Mouse (Mus musculus): ENCODE results near the gene Smim5. TPM values are rescaled to one million over a fixed set of nuclear protein-coding genes. Genes with fewer than 3 reads are reported as not detected.
A peak's percentile ranks its signal among the peaks of the same experiment; 100 is the strongest.

Gene Smim5
- polyA plus RNA-seq, 1 experiment: 2.1 TPM

DNA sequence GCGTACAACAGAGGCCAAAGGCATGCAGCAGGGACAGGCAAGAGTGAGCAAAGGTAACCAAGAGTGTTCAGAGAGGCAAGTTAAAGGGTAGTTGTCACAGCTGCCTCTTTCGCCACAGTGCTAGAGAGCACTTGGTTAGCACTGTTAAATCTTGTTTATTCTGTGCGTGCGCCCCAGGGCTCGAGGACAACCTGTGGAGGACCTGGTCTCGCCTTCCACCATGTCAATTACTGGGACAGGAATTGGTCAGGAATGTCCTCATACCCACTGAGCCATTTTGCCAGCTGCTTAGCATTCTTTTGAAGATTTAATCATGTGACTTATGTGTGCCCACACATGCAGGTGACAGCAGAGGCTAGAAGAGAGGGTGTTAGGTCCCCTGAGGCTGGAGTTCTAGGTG is 10.6 kb upstream of the Smim5 start:
- Histone ChIP-seq H3K9me3 (ENCODE audit: control insufficient read depth, low read length) (no peaks in the 10 kb centered on the region), H3K27me3 (ENCODE audit: control insufficient read depth) (peaks cover 2% of the 10 kb centered on the region; the same call in 1 of the 2 replicates)

DNA sequence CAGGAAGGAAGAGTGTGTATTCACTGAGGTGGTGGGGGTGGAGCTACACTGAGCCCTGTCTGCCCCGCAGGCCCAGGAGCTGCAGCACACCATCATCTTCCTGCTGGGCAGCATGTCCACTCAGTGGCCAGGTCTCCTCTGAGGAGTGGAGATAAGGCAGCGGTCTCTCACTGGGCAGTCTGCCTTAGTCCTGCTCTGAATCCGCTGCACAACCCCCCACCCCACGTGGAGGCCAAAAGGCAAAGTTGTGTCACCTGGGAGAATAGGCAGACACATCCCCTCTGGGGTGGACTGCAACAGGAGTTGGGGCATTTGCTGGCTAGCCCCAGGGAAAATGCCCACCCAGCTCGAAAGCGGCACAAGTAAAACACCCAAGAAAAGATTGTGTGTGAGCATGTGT is 7.6 kb upstream of the Smim5 start:
- peaks cover 4% of the 10 kb centered on the region for H3K4me1 ChIP-seq (ENCODE audit: control insufficient read depth)
- H3K36me3 ChIP-seq (ENCODE audit: control insufficient read depth): peaks cover 53% of the 10 kb centered on the region

More for the DNA sequence above, 10.6 kb upstream of the Smim5 start:
- H3K4me3 ChIP-seq (replicated peaks): no peak overlapping the region
- H3K36me3 ChIP-seq (ENCODE audit: control insufficient read depth): peaks cover 22% of the 10 kb centered on the region
- TF ChIP-seq GATA1 (IDR thresholded peaks at IDR 0.05; ENCODE audit: low read length): no peak
- peaks cover 4% of the 10 kb centered on the region for H3K4me1 ChIP-seq (ENCODE audit: control insufficient read depth)

DNA sequence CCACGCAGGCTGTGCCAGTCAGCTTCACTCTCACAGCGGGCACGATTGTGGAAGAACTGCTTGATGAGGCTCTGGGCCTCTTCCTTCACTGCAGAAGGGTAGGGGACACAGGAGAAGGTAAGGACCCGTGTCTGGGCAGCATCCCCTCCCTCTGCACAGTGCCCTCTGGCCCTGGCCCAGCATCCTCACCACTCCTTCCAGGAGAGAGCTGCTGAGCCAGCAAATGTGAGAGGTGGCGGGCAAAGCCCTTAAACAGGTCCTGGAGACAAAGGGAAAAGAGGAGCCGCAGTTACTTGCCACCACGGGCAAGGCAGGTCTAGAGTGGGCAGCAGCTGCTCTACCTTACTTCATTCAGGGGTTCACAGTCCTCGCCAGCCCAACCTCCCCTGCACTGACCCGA is 6.7 kb upstream of the Smim5 start:
- peaks cover 4% of the 10 kb centered on the region for H3K4me1 ChIP-seq (ENCODE audit: control insufficient read depth)
- TF ChIP-seq TAL1 (IDR thresholded peaks at IDR 0.05; ENCODE audit: low read length) (no peak), GATA1 (IDR thresholded peaks at IDR 0.05; ENCODE audit: low read length) (no peak)
- no peaks in the 10 kb centered on the region for H3K9me3 ChIP-seq (ENCODE audit: control insufficient read depth, low read length)
- no peak overlapping the region for H3K4me3 ChIP-seq (replicated peaks)
- peaks cover 59% of the 10 kb centered on the region for H3K36me3 ChIP-seq (ENCODE audit: control insufficient read depth)
- H3K27me3 ChIP-seq (ENCODE audit: control insufficient read depth): peaks cover 2% of the 10 kb centered on the region; the same call in 1 of the 2 replicates

More for the DNA sequence above, 7.6 kb upstream of the Smim5 start:
- Histone ChIP-seq H3K27me3 (ENCODE audit: control insufficient read depth) (peaks cover 2% of the 10 kb centered on the region; the same call in 1 of the 2 replicates), H3K9me3 (ENCODE audit: control insufficient read depth, low read length) (no peaks in the 10 kb centered on the region), H3K4me3 (replicated peaks) (no peak overlapping the region)
- TF ChIP-seq TAL1 (IDR thresholded peaks at IDR 0.05; ENCODE audit: low read length) (no peak), GATA1 (IDR thresholded peaks at IDR 0.05; ENCODE audit: low read length) (no peak)

DNA sequence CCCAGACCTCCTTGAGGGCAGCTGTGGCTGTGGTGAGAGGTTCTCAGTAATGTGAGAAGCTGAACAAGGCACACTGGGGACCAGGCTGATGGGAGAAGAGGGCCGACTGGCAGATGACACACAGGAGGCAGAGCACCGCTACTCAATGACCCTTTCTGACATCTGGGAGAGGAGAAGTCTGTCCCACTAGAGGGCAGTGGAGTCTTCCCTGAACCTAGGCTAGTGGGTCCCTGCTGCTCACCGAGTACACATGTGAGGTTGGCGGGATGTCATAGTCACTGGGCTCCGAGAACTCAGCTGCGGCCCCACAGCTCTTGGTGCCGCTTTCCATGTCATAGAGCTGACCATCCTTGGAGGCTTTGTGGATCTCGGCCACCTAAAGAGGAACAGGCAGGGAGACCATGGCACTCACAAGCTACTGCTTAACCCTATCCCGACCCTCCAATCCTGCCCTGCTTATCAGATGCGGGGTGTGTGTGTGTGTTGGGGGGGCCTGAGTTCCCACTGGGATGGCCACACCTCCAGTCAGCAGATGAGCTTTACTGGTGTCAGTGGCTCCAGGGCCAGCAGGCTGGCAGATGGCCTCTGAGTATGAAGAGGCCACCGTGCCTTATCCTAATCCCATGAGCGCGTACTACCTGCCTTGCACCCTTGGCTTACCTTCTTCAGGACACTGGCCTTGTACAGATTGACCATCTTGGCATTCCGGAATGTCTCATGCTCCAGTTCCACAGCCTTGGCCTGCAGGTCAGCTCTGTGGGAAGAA is 4.8 kb upstream of the Smim5 start:
- H3K4me3 ChIP-seq (replicated peaks): no peak overlapping the region
- no peaks in the 10 kb centered on the region for H3K9me3 ChIP-seq (ENCODE audit: control insufficient read depth, low read length)
- peaks cover 21% of the 10 kb centered on the region for H3K4me1 ChIP-seq (ENCODE audit: control insufficient read depth)
- H3K36me3 ChIP-seq (ENCODE audit: control insufficient read depth): peaks cover 59% of the 10 kb centered on the region
- H3K27me3 ChIP-seq (ENCODE audit: control insufficient read depth): no peaks in the 10 kb centered on the region
- TF ChIP-seq TAL1 (IDR thresholded peaks at IDR 0.05; ENCODE audit: low read length) (no peak), GATA1 (IDR thresholded peaks at IDR 0.05; ENCODE audit: low read length) (no peak)

DNA sequence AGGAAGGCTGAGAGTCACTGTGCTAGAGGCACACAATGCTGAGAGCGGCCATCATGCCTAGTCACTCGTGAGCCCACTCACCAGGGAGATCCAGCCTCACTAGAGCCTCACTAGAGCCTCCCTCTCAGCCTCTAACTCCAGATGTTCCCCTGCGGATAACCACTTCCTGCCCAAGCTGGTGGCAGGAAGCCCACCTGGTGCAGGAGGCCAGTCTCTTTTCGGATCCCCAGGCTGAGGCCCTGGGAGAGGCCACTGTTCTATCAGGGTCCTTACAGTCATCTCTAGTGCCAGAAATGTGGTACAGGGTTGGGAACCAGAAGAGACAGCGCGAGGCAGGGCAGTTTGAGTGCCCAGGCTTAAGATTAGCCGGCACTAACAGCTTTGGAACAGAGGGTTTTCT is 1.3 kb upstream of the Smim5 start:
- no peak for TF ChIP-seq TAL1 (IDR thresholded peaks at IDR 0.05; ENCODE audit: low read length)
- TF ChIP-seq GATA1 (IDR thresholded peaks at IDR 0.05; ENCODE audit: low read length): no peak

DNA sequence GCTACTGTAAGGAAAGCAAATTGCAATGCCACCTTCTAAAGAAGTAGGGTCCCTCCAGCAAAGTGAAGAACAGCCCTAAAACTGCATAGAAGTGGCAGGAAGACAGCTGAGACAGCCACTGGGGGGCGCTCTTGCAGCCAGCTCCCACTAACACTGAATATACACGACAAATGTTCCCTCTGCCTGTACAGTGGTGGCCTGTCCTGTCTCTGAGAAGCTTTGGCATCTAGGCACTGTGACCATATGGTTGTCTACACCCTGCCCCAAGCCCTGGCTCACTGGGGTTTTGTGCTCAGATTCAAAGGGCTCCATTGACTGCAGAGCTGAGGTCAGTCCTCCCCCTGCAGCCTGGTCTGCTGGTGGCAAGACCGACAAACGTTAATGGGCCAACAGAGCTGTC is 880 bp upstream of the Smim5 start:
- Histone ChIP-seq H3K27me3 (ENCODE audit: control insufficient read depth) (no peaks in the 10 kb centered on the region), H3K4me1 (ENCODE audit: control insufficient read depth) (peaks cover 61% of the 10 kb centered on the region), H3K4me3 (replicated peaks) (peak overlapping the region; percentile 10), H3K36me3 (ENCODE audit: control insufficient read depth) (peaks cover 76% of the 10 kb centered on the region), H3K9me3 (ENCODE audit: control insufficient read depth, low read length) (no peaks in the 10 kb centered on the region)
- TF ChIP-seq GATA1 (IDR thresholded peaks at IDR 0.05; ENCODE audit: low read length) (no peak), TAL1 (IDR thresholded peaks at IDR 0.05; ENCODE audit: low read length) (no peak)

More for the DNA sequence above, 1.3 kb upstream of the Smim5 start:
- H3K4me1 ChIP-seq (ENCODE audit: control insufficient read depth): peaks cover 56% of the 10 kb centered on the region
- H3K9me3 ChIP-seq (ENCODE audit: control insufficient read depth, low read length): no peaks in the 10 kb centered on the region
- no peaks in the 10 kb centered on the region for H3K27me3 ChIP-seq (ENCODE audit: control insufficient read depth)
- H3K36me3 ChIP-seq (ENCODE audit: control insufficient read depth): peaks cover 76% of the 10 kb centered on the region
- no peak overlapping the region for H3K4me3 ChIP-seq (replicated peaks)

DNA sequence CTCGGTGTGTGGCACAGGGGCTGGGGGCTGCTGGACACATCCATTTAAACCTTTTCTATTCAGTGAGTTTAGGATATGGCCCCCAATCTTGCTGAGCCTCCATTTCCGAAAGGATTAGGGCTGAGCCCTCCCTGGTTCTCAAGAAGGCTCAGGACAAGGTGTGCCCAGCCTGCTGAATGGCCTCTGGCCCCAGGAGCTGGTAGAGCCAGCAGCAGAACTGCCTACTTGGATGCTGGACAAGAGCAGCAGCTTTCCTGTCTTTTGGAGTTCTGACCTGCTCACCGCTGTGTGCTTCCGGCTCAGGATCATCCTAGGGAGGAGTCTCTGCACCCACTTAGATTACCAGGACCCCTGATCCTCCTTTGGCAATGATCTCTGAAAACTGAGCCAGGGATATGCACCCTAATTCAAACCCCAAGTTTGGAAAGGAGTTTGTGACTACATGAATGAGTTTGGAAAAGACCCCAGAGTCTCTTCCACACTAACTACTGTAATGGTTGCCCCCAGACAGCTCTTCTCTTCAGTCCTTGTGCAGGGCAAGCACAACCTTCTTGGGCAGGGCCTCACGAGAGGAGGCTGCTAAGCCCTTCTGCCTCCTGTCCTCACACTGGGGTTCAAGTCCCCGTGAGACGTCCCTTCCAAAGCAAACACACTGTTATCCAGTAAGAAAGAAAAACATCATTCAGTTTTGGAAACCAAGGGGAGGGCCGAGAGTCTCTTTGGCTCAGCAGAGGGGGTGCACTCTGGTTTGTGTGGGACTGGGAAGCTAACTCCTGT is 983 bp downstream of the Smim5 start:
- peaks cover 76% of the 10 kb centered on the region for H3K4me1 ChIP-seq (ENCODE audit: control insufficient read depth)
- TF ChIP-seq TAL1 (IDR thresholded peaks at IDR 0.05; ENCODE audit: low read length) (no peak), GATA1 (IDR thresholded peaks at IDR 0.05; ENCODE audit: low read length) (no peak)
- H3K27me3 ChIP-seq (ENCODE audit: control insufficient read depth): no peaks in the 10 kb centered on the region
- peak overlapping the region; percentile 75 for H3K4me3 ChIP-seq (replicated peaks)
- no peaks in the 10 kb centered on the region for H3K9me3 ChIP-seq (ENCODE audit: control insufficient read depth, low read length)
- H3K36me3 ChIP-seq (ENCODE audit: control insufficient read depth): peaks cover 76% of the 10 kb centered on the region

DNA sequence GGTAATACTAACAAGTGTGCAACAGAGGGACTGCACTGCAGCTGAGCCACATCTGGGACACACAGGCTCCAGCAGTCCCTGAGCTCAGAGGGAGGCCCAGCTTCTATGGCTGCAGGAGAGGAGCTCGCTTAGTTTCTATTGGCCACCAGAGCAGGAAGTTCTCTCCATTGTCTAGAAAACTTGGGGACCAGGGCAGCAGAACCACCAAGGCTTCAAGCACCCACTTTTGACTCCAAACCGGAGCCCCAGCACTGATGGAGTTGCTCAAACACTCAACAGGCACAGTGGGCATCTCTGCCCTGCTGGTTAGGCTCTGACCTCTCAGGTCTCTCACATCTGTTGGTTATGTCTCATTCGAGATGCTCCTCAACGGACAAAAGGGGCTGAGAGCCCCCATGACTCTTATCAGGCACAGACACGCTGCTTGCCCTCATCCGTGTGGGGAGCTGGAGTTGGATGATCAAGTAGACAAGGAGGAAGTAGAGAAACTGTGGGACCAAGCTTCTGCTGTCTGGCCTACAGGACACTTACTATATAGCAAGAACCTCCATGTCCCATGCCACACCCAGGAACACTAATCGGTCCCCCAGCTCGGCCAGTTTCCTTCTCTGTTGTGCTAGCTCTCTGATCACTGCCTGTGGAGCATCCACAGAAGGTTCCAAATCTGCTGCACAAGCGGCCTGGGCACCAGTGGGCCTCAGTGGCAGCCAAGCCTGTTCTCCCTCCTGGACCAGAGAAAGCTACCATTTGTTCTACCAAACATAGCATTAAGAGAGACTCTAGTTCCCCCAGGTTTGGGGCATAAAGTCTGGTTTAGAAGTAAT is 1.8 kb downstream of the Smim5 start:
- H3K27me3 ChIP-seq (ENCODE audit: control insufficient read depth): no peaks in the 10 kb centered on the region

More for the DNA sequence above, 1.8 kb downstream of the Smim5 start:
- peak overlapping the region; percentile 75 for H3K4me3 ChIP-seq (replicated peaks)
- peaks cover 76% of the 10 kb centered on the region for H3K36me3 ChIP-seq (ENCODE audit: control insufficient read depth)
- H3K4me1 ChIP-seq (ENCODE audit: control insufficient read depth): peaks cover 84% of the 10 kb centered on the region
- TF ChIP-seq TAL1 (IDR thresholded peaks at IDR 0.05; ENCODE audit: low read length) (peak; percentile 71), GATA1 (IDR thresholded peaks at IDR 0.05; ENCODE audit: low read length) (peak; percentile 25; the same call in 1 of the 2 replicates)
- H3K9me3 ChIP-seq (ENCODE audit: control insufficient read depth, low read length): no peaks in the 10 kb centered on the region
